Mouse (Mus musculus): ENCODE data around the gene Cd44.

GRCm38 (mm10) chr2:102923682-102924081, 22.2 kb upstream of the Cd44 start:
- TF ChIP-seq CTCF (IDR thresholded peaks at IDR 0.05; ENCODE audit: control insufficient read depth, insufficient read depth, insufficient replicate concordance, low read depth, low read length) = no peak
- no peak for TF ChIP-seq POLR2A (IDR thresholded peaks at IDR 0.05; ENCODE audit: control insufficient read depth, low read depth, low read length)
